Mouse (Mus musculus): ENCODE measurements around the gene Meis2. TPM values are rescaled to one million over a fixed set of nuclear protein-coding genes. Genes with fewer than 3 reads are reported as not detected.

The Meis2 gene
- total RNA-seq (2021): 10 to 100 TPM; 22.4 to 27.5 TPM

DNA sequence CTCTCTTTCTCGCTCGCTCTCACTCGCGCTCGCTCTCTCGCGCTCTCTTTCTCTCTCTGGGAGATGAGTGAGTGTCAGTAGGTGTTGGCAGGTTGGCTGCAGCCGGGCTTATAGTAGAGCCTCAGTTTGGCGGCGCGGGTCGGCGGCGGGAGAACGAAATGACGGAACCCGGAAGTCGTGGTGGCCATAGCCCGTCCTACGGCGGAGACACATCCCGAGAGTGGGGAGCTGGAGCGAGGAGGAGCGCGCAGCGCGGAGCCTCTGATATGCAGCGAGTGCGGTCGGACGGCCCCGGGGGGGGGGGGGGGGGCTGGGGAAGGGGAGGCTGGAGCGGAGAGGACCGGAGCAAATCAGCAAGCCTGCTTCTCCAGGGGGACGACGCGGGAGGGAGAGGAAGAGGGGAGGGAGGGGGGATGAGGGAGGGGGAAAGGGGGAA lies at the start of gene Meis2:
TSS of gene Meis2 (minus strand) at position 270 of the 436 bp plus-strand sequence.
- peak; percentile 89 to 91 for DNase-seq
- intact Hi-C loops (cut with DNase I): loop anchor here (2.0 kb wide), 1 partner anchor 15 kb away; no protein-coding TSS in a partner anchor

DNA sequence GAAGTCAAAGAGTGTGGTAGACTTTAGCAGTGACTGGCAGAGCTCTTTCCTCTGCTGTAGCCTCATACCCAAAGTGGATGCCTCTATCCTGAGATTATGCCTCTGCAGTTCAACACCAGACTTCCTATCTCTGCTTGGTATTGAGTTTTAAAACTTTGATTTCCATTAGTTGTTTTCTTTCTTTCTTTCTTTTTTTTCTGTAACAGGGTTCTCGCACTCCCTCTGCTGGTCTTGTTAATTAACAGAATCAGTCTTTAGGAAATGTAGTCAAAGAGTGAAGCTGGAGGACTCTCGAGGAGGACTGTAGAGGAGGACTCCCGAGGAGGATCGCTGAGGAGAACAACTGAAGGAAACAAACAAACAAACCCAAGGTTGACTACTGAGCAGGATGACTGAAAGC lies 40.6 kb upstream of the Meis2 start:
- peak; percentile 14 to 41 for DNase-seq
- intact Hi-C loops (cut with DNase I): loop anchor here (5.0 to 10.0 kb wide), 4 partner anchors 251 to 1844 kb away; no protein-coding TSS in a partner anchor

DNA sequence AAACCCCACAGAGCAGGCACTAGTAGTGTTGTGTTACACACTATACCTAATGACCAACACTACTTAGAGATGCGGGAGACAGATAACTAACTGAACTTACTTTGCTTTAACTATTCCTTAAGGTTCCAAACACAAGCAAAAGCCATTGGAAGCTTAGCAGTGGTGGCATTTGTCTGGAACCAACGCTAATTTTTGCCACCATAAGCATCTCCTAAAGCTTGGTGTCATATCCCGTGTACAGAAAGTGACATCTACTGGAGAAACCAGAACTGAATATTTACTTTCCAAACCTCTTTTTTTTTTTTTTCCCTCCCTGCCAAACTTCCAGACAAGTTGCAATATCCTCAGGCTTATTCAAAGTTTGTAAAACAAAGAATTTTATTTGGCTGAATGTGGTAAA lies 39.5 kb upstream of the Meis2 start:
- peak in 1 of 2 experiments; percentile 4 for DNase-seq
- intact Hi-C loops (cut with DNase I): loop anchor here (5.0 to 10.0 kb wide), 4 partner anchors 250 to 1843 kb away; no protein-coding TSS in a partner anchor

DNA sequence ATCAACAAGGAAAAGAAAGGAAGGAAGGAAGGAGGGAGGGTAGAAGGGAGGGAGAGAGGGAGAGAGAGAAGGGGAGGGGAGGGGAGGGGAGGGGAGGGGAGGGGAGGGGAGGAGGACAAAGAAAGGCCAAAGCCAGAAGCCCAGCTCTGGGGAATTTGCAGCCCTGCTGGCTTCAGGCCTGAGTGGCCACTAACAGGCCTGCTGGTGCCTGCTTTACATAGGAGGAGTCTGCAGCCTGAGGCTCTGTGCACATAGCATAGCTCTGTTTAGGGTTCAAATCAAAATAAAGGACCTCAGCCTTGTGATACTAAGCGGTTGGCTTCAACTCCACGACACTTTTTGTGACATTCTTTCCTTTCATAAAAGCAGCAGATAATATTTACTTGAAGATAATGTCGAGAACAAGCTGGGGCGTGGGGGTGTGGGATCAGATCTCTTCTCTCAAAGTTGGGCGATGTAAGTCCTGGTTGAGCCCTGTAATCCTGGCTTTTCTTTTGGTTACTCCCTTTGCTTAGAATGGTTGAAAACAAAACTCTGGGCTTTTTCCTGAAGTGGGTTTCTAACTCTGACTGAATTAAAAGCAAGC lies 37.9 kb upstream of the Meis2 start:
- intact Hi-C loops (cut with DNase I): loop anchor here (5.0 to 10.0 kb wide), 5 partner anchors 249 to 1659 kb away; no protein-coding TSS in a partner anchor
- DNase-seq: no peak

DNA sequence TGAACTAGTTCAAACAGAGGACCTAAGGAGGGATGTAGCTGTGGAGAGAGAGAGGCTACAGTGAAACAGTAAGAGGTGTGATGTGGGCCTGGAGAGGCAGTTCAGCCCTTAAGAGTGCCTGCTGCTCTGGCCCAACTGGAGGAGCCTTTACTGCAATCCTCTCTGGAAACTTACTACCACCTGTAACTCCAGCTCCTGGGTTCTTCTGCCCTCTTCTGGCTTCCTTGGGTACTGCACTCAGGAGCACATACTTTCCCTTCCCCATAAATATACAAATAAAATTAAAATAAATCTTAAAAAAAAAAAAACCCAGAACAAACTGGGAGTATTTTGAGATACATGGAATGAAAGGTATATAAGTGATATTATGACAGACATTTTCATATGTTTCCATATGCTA lies 35.6 kb upstream of the Meis2 start:
- intact Hi-C loops (cut with DNase I): loop anchor here (5.0 to 10.0 kb wide), 5 partner anchors 246 to 1656 kb away; no protein-coding TSS in a partner anchor
- peak; percentile 36 to 76 for DNase-seq

DNA sequence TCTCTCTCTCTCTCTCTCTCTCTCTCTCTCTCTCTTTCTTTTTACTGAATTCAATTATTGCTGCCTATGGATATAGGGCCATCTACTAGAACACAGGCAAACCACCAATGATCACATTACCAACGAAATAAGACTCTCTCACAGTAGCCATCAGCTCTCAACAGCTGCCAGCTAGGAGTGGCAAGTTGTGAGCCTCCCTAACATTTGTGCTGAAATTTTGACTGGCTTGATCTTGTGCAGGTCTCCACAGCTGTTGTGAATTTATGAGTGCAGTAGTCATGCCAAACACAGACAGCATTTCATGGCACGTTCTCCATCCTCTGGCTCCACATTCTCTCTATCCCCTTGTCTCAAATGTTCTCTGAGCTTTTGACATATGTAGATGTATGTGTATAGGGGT lies 15.3 kb upstream of the Meis2 start:
- intact Hi-C loops (cut with DNase I): no loop called here

DNA sequence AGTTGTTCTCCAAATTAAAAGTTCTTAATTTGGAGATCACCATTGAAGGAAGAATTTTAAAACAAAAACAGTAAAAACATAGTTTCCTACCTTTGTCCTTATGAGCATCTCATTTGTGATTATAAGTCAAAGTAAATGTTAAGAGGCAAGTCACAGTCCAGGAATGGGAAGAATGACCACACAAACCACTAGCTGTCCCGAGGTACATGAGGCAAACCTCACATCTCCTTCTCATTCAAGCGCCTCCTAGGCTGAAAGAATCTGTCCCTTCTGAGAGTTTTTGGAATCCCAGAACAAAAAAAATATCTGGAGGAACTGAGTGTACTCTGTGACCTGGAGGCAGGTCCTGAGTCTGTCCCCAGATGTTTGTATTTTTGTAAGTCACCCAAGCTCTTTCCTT lies 13.2 kb upstream of the Meis2 start:
- intact Hi-C loops (cut with DNase I): loop anchor here (10.0 kb wide), 2 partner anchors 1224 to 1814 kb away; no protein-coding TSS in a partner anchor
- DNase-seq: no peak

More for the DNA sequence above, 15.3 kb upstream of the Meis2 start:
- no peak for DNase-seq

DNA sequence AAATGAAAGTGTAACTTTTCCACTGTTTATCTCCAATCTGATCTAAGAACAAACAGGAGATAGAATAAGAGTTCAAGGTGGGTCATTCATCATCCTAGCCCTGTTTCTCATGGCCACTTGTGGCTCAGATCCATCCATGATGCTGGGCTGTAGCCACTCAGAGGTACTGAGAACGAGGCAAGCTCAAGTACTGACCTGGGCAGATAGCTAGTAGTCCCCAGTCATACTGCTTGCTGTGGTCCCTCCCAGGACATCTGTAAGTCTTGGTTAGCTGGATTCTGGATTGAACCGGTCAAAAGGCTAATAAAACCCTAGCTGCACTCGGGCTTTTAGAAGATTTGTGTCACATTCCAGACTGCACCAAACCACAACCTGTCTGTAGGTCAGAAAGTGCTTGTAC lies 12.1 kb upstream of the Meis2 start:
- intact Hi-C loops (cut with DNase I): loop anchor here (10.0 kb wide), 2 partner anchors 1223 to 1813 kb away; no protein-coding TSS in a partner anchor
- no peak for DNase-seq

DNA sequence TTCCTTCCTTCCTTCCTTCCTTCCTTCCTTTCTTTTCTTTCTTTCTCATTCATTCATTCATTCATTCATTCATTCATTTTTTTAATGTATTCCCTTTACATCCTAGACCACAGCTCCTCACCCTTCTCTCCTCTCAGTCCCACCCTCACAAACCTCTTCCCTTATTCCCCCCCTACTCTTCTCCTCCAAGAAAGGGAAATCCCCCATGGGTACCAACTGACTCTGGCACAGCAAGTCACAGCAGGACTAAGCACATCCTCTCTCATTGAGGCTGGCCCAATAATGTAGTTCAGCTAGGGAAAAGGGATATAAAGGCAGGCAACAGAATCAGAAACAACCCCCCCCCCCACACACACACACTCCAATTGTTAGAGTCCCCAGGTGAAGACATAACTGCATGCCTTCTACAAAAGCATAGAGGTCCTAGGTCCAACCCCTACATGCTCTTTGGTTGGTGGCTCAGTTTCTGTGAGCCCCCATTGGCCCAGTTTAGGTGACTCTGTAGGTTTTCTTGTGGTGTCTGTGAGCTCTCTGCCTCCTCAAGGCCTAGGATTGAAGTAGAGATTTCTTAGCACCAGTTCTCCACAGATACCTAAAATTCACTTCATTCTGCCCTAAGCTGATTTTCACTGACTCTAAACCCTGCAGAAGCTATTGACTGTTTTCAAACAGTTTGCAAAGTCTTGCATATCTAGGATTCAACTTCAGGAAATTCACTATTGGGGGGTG lies 11.3 kb upstream of the Meis2 start:
- intact Hi-C loops (cut with DNase I): loop anchor here (10.0 kb wide), 2 partner anchors 1222 to 1812 kb away; no protein-coding TSS in a partner anchor
- no peak for DNase-seq

DNA sequence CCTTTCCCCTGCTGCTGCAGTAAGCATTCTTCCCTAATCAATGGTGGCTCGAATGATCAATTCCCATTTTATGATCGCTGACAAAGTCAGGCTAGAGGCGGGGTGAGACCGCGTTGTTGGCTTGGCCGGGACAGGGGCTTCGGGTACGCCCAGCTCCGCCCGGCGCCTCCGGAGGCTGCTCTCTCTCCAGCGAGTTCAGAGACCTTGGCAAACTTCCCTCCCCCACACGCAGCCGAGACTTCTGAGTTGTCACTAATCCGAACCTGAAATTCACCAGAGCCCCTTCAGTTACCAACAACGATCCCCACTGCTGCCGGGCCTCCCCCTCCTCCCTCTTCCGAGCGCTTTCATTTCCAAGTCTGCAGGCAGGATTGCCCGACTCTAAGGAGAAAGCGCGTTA lies 10.3 kb upstream of the Meis2 start:
- DNase-seq: peak; percentile 67 to 73
- intact Hi-C loops (cut with DNase I): loop anchor here (10.0 kb wide), 2 partner anchors 1221 to 1811 kb away; no protein-coding TSS in a partner anchor

DNA sequence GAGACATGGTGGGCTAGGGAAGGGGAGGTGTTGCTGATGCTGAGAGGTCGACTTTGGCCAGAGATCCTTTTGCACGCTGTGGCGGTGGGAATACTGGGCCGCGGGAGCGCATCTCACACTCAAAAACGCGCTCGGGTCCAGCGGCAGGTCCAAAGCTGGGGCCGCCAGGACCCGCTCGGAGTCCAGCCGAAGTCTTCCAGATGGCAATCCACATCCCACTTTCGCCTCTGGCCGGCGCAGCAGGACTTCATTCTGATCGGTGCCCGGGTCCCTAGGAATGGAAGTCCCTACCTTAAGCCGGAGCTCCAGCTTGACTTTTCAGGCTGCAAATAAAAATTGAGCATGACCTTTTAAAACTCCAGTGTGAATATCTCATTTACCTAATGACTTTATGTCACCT lies 9.8 kb upstream of the Meis2 start:
- DNase-seq: peak in 1 of 2 experiments; percentile 58
- intact Hi-C loops (cut with DNase I): loop anchor here (10.0 kb wide), 2 partner anchors 1221 to 1811 kb away; no protein-coding TSS in a partner anchor

DNA sequence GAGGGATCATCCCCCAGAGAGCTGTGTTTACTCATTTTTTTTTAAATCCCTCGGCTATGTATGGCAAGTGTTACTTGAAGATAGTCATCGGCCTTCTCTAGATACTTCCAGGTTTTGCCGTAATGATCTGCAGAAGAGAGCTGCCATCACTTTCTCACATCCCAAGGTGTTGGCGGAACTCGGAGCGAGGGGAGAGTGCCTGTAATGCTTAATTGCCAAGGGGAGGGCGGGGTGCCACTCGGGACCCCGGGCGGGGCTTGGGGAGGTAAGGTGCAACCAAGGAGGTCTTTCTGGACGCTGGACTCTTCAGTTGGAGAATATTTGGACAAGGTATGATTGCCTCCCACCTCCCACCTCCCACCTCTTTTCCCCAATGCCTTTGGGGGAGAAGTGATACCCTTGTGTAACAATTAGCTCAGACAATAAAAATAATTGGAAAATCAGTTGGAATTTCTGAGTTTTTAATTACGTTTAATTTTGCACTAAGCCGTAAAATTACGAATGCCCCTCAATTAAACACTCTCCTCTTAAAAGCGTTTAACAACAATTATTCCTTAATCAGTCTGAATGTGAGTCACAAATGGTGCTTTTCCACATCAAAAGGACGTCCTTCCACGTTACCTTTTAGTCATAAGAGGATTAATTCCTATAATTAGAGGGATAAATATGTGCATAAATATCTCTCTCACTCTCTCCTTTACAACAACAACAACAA lies 9.2 kb upstream of the Meis2 start:
- intact Hi-C loops (cut with DNase I): loop anchor here (5.0 to 10.0 kb wide), 3 partner anchors 493 to 1810 kb away; partner anchors contain the start of gene BC052040
- no peak for DNase-seq

DNA sequence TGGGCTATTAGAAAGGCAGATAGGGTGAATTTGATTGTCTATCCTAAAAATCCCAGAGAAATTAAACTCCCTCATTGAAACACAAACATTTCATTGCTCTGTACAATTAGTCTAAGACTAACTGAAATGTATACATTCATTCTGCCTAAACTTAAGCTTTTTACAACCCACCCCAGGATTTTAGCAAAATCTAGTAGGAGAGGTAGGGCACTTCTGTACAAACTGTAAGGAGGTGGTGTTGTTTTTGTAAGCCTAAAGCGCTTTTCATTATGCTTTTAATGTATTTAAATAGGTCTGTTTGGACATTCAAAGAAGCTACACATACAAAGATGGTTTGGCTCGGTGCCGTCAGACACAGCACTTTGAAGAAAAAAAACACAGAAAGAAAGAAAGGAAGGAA lies 8.4 kb upstream of the Meis2 start:
- no peak for DNase-seq
- intact Hi-C loops (cut with DNase I): loop anchor here (5.0 to 10.0 kb wide), 3 partner anchors 492 to 1809 kb away; partner anchors contain the start of gene BC052040

DNA sequence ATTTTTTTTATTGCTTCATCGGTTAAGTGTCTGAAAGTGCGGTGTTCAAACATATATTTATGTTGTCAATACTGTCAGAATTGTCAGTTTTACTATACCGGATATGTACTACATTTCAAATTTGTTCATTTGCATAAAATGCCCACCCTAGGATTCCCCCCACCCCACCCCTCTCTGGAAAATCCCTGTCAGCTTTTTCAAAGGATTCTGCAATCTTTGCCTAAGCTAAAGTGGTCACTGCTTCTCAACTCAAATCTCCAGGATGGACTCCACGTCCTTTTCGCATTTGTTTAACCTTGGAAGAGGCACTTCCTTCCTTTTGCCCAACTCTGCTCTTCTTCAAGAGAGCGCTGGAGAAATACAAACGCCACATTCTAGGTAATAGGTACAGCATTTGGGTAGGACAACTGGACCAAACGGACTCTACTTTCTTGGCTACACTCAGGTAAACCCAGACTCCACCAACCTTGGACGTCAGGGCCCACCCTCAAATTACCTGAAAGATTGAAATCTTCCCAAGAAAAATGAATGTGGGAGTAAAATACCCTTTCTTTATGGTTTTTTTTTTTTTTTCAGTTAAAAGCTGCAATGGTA lies 7.8 kb upstream of the Meis2 start:
- intact Hi-C loops (cut with DNase I): loop anchor here (5.0 to 10.0 kb wide), 3 partner anchors 491 to 1809 kb away; partner anchors contain the start of gene BC052040
- DNase-seq: no peak

DNA sequence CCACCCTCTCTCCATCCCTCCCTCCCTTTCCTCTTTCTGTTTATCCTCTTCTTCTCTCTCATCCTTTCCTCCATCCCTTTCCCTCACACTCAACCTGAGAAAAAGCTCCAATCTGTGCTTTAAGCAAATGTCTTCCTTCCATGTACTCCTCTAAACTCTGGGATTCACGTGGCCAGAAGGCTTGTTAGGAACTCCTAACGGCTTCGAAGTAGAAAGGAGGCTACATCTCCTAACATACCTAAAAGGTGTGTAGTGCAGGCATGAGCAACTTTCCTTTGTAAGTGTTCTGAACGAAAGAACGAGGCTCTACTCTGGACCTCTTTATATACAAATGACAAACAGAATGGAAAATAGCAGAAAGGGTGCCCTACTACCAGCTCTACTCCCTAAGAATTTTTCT lies 7.1 kb upstream of the Meis2 start:
- DNase-seq: no peak
- intact Hi-C loops (cut with DNase I): loop anchor here (5.0 to 10.0 kb wide), 3 partner anchors 490 to 1808 kb away; partner anchors contain the start of gene BC052040

DNA sequence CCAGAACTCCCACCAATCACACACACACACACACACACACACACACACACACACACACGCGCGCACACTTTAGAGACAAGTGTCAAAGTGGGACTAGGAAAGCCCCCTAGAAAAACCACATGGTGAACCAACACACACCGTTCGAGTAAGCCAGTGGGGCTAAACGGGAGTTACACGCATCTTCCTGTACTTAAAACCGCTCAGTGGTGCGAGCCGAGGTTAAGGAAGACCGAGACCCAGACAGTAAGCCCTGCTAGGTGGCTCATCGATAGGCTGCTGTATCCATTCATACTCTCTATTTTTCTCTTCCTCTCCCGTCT lies 6.6 kb upstream of the Meis2 start:
- intact Hi-C loops (cut with DNase I): loop anchor here (5.0 to 10.0 kb wide), 3 partner anchors 490 to 1807 kb away; partner anchors contain the start of gene BC052040
- no peak for DNase-seq

DNA sequence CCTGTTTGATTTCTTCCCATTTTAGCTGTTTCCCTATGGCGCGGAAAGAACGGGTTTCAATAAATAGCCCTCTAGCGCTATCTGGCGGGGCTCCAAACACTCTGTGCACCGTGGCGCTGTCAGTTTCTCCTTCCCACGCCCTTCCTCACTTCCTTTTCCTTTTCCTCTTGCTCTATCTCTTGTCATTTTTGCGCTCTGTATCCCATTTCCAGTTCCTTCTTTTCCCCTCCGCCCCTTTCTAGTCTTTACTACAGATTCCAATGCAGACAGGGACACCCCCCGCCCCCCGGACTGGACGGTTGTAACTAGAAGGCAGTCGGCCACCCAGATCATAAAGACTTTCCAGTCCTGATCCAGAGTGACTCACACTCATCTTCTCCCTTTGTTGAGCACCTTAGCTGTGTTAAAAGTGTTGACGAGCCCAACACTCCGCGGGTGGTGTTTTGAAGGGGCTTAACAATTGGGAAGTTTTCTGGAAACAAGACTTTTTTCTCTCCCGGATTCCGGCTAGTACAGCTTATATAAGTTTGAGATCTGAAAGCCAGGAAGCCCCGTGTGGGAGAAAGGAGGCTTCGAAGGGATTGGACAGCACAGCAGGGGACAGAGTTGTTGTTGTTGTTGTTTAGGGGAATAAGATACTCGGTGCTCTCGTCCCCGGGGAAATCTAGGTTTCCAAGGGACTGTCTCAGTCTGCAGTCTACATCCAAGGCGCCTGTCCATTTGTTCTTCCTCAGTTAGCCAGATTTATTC lies 6.1 kb upstream of the Meis2 start:
- intact Hi-C loops (cut with DNase I): loop anchor here (1.0 to 10.0 kb wide), 5 partner anchors 215 to 1807 kb away; partner anchors contain the start of gene BC052040

DNA sequence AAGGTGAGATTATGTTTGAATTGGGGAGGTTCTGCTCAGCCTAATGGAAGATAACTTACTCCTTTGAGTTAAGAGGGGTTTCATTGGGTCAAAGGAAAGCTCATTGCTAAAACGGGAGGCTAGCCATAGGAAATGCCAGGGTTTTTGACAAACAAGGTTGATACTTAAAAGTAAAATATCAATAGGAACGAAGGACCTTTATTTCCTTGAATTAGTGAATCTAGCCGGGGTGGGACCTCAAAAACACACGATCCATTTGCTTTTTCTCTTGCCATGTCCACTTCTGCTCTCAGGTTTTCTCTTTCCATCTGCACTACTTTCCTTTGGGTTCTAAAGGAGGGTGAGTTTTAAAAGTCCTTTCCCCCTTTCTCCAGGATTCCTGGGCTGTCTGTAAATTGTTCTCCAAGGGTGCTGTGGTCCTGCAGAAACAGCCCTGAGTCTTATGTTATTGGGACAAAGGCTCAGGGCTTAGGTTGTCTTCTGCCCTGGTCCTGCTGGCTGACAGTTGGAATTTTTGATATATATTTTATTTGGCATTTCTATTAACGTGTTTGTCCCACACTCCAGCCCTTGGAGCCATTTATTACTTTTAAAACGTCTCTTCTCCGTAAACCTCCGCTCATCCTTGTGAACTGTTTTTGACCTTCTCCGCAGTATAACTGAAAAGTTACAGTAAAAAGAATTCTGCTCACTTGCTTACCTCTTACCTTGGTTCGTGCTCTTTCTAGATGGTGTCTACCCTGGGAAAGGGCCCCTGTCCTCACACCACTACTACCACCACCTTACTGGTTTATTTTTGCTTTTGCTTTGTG lies 5.2 kb upstream of the Meis2 start:
- intact Hi-C loops (cut with DNase I): loop anchor here (1.0 to 10.0 kb wide), 5 partner anchors 215 to 1806 kb away; partner anchors contain the start of gene BC052040
- no peak for DNase-seq

More for the DNA sequence above, 6.1 kb upstream of the Meis2 start:
- peak; percentile 82 to 85 for DNase-seq

Data from heart, postnatal 10 days (tissue).